Mouse (Mus musculus): ENCODE measurements around the gene Dhcr24. TPM values are rescaled to one million over a fixed set of nuclear protein-coding genes. Genes with fewer than 3 reads are reported as not detected.

Gene Dhcr24
- total RNA-seq, 4 experiments from 2014 or later = 92.7 to 121 (median 102) TPM

DNA sequence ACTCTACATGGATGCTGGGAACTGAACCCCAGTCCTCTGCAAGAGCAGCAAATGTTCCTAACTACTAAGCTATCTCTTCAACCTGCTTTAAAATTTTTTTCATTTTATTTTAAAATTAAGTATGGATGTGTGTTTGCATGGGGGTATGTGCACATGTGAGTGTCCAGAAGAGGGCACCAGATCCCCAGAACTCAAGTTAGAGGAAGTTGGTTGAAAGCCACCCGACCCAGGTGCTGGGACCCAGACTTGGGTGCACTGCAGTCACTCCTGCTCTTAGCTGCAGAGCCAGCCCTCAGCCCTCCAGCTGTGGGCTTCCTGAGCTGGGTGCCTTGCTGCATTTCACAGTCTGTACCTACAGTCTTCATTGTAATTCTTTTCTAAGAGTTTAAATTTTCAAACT is 38.6 kb downstream of the Dhcr24 start:
- no peak for DNase-seq (ENCODE audit: low spot score in 2 of 2)

DNA sequence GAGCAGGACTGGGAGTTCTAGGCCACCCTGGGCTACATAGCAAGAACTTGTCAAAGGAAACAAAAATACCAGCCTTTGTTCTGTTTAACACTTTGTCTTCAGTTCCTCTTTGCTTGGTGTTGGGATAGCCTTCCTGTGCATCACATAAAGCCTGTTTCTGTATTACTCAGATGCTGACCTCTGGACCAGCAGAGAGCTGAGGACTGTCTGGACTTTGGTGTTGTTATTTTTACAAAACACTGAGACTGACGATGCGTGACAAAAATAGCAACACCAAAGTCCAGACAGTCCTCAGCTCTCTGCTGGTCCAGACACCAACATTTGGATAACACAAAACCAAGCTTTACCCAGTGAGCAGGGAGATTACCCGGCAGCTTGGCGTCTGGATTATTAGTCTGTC is 39.9 kb downstream of the Dhcr24 start:
- DNase-seq (ENCODE audit: low spot score in 2 of 2) = no peak

DNA sequence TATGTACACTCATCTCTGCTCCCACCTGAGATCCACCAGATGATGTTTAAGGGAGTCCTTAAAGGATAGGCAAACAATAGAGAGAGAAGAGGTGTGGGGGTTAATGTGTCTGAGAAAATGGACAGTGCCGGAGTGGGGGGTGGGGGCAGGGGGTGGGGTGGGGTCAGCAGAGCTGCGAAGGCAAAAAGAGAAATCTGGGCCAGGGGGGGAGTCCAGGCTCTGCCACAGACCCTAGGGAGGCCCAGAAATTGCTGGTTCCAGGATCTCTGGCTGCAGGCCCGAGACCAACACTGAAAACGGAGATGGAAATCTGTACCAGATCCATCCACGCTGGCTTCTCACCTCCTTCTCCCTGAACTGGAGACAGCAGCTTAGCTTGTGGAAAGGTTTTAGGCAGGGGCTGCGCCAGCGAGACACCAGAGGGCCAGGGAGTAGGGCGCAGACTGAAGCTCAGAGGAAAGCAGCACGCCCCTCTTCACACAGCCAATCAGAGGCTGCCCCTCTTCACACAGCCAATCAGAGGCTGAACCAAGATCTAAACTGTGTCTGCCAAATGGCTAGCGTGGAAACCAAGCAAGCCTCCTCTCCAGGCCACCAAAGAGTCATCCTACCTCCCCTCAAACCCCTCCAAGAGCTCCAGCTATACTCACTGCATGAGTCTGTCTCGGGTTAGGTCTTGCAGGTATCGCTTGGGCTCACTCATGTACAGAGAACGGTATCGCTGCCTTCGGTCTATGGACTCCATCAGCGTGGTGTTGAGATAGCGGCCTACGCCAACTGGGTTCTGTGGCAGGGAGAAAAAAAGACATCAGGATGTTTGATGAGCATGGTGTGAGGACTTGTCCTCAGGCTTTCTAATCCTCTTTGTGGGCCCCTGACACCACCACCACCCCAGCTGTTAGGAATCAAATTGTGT is 46.1 kb downstream of the Dhcr24 start:
- no peak for DNase-seq (ENCODE audit: low spot score in 2 of 2)

DNA sequence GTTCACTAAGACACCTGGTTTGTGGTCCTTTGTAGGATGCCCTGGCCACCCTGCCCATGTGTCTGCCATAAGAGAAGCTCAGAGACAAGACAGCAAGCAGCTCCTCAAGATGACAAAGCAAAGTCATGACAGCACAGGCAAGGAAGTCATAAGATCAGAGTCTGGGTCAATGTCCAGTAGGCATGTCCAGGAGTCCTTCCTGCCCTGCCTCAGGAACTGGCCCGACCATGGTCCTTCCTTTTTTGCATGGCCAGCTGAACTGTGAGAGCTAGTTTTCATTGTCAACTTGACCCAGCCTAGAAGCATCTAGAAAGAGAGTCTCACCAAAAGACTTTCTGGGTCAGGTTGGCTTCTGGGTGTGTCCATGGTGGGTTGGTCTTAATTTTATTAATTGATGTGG is 47.1 kb downstream of the Dhcr24 start:
- no peak for DNase-seq (ENCODE audit: low spot score in 2 of 2)

DNA sequence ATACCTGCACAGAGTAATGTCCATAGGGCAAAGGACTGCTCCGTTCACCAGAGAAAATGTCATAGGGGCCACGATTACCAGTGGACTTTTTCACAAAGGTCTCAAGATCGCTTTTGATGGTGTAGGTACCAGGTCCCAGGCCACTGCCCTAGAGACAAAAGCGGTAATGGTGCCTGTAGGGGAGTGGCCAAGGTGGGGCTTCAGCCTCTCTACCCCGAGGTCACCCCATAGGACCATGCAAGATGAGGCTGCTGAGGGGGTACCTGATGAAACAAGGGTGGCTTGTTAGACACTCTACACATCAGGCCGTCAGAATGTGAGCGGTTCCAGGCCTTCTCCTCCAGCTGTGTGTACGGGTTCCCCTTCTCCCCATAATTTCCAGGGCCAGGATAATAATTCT is 52.3 kb downstream of the Dhcr24 start:
- no peak for DNase-seq (ENCODE audit: low spot score in 2 of 2)

DNA sequence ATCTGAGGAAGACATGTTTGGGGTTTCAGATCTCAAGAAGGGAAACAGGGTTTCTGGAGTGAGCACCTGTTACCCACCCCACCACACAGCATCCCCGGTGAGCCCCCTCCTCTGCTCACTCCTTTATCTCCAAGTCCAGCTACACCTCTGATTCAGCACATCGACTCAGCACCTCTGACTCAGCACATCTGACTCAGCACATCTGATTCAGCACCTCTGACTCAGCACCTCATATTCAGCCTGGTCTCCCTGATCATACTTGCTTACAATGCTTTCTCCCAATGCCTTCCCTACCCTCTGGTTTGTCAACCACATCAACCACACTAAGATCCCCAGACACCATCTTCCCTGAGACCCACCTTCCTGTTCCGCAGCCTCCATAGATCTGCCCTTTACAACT is 52.7 kb downstream of the Dhcr24 start:
- no peak for DNase-seq (ENCODE audit: low spot score in 2 of 2)

DNA sequence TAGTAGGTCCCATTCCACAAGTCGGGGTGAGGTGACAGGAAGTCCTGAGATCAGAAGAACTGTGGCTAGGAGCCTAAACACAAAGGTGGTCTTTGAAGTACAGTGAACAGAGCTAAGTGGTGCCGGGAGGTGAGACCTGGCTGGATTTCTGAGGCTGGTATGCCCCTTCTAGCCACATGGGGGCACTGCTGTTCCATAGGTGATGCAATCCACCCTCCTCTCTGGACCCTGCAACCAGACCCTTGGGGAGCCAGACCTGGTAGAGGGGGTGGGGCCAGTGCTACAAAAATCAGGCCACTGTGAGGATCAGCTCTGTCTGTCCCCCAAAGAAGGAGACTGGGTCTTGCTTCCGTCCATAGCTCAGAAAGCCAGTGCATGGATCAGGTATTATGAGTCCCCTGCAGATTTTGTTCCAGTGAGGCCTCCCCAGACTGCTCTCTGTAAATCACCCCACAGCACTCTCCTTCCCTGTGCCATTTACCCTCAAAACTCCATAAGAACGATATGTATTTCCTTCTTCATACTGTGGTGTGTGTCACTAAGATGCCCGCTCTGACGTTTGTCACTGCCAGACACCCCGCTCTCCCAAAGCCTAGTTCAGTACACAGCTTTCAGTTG is 53.5 kb downstream of the Dhcr24 start:
- peak in 1 of 2 experiments; percentile 75 for DNase-seq (ENCODE audit: low spot score in 2 of 2)

DNA sequence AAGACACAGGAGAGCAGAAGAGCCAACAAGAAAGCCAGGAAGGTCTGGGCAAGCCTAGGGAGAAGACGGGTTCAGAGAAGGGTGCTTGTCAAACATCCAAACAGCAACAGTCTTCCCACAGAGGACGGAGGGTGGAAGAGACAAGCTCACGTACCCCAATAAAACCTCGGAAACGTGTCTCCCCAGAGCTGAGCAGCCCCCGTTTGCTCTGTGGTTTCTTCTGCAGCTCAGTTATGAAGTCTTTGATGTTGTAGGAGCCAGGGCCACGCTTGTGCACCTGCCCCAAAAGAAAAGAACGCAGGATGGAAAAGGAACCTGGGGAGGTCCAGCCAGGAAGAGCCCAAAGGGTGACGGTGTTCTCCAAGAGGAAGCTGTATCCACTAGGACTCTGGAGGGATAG is 54.0 kb downstream of the Dhcr24 start:
- DNase-seq (ENCODE audit: low spot score in 2 of 2) = no peak

DNA sequence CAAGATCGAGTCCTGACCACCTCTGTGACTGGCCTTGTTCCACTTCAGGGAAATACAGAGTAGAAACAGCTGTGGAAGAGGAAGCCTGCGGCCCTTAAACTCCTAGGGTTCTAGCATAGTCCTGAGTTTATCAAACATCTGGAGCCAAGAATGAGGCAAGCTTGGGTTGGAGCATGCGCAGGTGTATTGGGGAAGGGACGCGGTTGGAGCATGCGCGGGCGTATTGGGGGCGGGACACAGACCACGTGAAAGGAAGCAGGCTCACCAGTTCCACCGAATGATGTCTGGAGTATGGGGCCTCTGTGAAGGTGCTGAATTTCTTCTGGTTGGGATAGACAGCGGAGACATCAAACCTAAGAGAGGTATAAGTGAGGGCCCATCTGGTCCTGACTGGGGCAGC is 54.8 kb downstream of the Dhcr24 start:
- DNase-seq (ENCODE audit: low spot score in 2 of 2) = no peak

DNA sequence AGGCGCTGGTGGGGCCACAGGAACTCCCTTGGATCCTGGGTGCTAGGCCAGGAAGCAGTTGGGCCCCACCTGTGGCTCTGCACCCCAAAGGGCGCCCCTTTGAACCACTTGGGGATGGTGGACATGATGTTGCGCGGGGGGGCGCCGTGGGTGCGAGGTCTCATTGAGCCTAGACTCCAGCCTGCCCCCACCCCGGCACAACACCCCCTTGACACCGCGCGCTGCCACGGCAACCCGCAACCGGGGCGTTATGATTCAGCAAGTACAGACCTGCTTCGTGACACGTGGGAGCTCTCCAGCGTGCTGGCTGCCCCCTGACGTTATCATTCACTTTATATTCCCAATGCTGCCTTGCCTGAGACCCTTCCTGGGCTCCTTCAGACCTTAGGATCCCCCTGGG is 56.2 kb downstream of the Dhcr24 start, which contains the start of gene Lexm:
Lexm (minus strand) TSS at position 186 of the 400 bp plus-strand sequence.
- DNase-seq (ENCODE audit: low spot score in 2 of 2) = no peak

DNA sequence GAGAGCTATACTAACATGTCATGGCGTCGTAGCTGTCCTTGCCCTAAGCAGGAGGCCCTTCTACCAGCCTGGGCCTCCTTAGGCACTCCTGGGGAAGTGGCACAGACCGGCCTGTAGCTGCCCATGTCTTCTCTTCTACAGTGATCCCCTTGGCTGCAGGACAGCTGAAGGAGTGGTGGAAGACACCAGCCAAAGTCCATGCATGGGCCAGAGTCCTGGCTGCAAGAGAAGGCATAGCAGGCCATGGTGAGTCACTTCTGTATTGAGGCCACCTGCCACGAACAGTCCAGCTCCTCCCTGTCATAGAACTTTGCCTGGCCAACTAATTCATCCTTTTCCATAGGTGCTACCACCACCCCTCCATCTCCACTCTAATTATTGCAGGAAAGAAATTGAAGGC is 58.1 kb downstream of the Dhcr24 start:
- DNase-seq (ENCODE audit: low spot score in 2 of 2) = no peak

DNA sequence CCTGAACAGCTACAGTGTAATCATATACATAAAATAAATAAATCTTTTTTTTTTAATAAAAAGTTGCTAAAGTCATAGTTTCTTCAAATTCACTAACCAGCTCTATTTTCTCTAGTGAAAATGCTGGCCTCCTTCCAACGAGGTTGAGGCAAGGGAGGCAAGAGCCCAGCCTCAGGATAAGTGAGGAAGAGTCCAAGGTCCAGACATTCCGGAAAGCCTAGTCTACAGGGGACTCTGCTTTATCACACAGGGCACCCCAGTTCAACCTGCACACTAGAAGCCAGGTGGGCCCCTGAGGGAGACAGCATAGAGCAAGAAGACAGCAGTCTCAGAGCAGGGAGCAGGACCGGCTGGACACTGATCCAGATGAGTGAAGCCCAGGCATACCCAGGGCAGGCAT is 60.6 kb downstream of the Dhcr24 start:
- no peak for DNase-seq (ENCODE audit: low spot score in 2 of 2)

DNA sequence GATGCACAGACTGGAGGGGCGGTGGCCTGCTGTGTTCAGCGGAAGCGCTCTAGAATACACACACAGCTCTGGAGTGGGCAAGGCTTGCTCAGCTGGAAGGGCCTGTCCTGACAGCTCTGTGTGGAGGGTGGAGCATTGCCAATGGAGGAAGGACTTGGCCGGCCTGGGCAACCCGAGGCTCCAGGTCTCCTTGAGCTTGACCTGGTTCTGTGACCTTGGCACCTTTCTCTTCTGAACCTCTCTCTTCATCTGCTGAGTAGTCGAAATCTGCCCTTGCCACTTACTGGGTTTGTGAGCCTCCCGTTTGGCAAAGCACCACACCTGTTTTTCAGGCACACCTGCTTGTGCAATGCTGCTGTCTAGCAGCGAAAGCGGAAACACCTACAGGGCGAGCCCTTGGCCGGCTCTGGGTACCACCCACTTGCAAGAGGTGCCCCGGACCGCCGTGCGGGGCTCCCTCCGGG is 61.2 kb downstream of the Dhcr24 start, which contains the start of gene Ttc22:
Ttc22 (plus strand) TSS at position 403 of the 464 bp plus-strand sequence.
- DNase-seq (ENCODE audit: low spot score in 2 of 2) = no peak

DNA sequence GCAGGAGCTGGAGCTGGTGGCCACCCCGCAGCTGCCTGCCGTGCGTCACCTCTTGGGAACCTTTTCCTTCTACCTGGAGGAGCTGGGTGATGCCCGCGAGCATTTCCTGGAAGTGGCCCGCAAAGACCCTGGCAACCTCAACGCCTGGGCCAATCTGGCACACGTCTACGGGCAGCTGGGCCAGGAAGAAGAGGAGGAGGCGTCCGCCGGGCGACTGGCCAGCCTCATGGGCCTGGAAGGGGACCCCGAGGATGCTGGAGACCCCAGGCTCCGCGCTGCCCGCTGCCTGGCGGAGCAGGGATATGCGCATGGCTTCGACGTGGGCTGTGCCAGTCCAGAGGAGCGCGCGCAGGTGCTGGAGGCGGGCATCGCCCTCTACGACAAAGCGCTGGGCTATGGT is 61.9 kb downstream of the Dhcr24 start:
- no peak for DNase-seq (ENCODE audit: low spot score in 2 of 2)

DNA sequence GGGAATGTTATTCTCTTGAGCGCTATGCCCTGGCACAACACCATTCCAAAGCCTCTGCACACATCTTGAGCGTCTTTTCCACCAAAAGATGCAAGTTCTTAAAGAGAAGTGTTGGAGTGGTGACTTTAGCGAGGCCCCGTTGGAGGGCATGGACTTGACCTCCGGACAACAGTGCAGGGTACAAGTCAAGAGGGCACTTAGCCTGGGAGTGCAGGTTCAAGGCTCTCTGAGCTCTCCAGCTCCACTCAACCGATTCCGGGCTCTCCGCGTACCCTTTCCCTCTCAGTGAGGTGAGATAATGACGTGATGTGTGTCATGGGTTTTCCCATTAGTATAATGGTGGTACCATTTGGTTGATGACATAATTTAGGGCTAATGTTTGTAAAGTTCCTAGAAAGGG is 63.4 kb downstream of the Dhcr24 start:
- DNase-seq (ENCODE audit: low spot score in 2 of 2) = no peak

DNA sequence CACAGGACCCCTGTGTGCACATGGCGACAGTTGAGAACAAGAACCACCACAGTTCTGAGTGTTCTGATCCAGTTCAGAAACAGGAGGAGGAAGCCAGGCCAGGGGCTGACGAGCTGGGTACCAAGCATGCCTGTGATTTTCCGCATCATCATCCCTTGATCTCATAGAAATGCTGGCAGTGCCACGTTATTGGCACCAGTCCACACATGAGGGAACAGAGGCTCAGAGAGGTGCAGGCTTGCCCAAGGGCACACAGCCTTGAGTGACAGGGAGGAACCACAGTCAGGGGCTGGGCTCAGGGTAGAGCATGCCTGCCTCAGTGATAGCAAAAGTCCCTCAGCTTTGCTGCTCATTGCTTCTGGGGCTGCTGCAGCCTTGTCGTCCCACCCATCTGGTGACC is 67.0 kb downstream of the Dhcr24 start:
- DNase-seq (ENCODE audit: low spot score in 2 of 2) = no peak

DNA sequence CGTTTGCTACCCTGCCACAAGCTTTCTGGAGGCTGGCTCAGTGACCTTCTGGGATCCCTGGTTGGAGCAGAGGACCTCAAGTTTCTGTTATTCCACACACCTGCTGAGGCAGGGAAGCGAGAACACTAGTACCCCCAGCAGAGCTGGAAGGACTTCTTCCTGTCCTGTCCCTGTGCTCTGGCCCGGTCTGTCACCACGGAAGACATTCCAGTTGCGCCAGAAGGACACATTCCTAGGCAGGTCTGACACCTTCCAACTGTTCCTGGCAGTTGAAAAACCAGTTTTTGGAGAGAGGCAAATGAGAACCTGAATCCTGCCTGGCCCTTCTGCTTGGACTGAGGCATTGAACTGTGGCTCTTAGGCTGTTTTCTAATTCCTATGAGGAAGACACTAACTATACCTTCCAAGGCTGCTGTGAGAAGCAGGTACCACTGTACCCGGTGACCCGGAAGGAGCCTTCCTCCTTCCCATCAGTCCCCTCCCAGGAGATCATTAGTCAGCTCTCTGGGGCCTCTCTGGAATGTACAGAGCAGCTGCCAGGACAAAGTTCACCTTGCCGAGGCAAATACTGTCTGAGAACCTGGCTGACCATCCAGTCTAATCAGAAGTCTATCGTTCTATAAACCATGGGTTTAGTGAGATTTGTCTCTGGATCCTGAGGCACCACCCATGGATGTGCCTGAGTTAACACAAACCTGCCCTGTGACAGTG is 68.0 kb downstream of the Dhcr24 start:
- DNase-seq (ENCODE audit: low spot score in 2 of 2) = no peak

DNA sequence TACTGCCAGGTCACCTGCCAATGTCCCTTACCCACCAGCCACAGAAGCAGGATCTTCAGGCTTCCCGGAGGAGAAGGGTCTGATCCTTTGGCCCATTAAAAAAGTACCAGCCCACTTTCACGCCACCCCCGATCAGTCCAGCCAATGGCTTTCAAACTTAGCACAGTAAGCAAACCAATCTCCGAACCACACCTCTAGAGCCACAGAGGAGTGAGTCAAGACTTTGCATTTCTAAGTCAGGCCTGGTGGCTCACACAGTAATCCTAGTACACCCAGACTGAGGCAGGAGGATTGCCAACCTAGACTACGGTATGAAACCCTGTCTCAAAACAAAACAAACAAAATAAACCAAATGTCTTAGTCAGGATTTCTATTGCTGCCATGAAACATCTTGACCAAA is 68.5 kb downstream of the Dhcr24 start:
- DNase-seq (ENCODE audit: low spot score in 2 of 2) = no peak

DNA sequence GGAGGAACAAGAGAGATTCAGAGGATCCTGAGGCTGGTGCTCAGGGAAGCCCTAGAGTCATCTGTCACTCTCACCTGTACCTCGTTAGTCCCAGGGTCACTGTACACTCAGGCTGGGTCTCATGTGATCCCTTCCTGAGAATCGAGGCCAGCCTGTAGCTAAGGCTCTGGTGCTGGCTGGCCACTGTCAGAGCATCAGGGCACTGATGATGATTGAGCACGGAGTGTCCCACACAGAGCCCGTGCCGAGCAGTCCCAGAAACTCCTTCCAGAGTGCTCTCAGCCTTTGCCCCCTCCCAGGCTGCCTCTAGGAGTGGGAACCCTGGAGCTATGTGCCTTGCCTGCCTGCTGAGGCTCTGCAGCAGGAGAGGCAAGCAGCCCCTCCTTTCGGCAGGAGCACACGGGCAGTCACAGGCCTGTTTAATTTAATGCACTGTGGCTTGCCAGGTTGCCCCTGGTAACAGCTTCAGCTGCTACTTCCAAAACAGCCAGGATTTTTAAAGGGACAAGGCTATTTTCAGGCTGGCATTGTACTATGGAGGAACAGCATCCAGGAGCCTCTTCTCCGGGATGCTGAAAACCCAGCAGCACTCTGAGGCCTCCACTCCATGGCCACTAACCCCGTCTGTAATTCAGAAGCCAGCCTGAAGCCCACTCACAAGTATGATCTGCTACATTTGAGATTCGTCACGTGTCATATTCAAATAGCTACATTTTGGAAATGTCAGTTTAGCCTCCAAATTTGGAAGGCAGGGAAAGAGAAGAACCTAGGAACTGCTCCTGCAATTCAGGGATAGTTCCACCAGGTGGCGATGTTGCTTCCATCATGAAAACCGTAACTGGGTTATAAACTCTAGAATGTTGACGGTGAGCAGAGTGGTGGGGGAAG is 69.7 kb downstream of the Dhcr24 start:
- peak; percentile 88 to 90 for DNase-seq (ENCODE audit: low spot score in 2 of 2)

DNA sequence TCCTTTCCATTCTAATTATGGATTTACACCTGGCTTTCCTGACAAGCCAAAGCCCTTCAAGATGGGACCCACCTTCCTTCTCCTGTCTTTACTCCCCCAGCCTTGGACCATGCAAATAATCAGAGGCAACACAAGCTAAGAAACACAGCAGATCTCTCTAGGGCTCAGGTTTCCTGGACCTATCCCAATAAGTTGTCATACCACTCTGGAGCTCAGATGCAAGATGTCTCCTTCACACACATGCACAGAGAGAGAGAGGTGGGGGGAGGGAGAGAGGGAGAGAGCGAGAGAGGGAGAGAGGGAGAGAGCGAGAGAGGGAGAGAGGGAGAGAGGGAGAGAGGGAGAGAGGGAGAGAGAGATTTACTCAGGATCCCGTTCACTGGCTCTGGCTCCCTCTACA is 71.5 kb downstream of the Dhcr24 start:
- DNase-seq (ENCODE audit: low spot score in 2 of 2) = no peak

Measured in left cerebral cortex, adult 8-10 months (tissue).